8 mouse cellular contexts compared by ENCODE assay signal in genomic region chr7:113208388-113208753, GRCm38 (mm10). TPM values are rescaled to one million over a fixed set of nuclear protein-coding genes. Genes with fewer than 3 reads are reported as not detected.
DNase-seq lines count a peak whose midpoint lies in the region; ATAC-seq and TF ChIP-seq lines count a peak whose summit lies in the region.

No protein-coding gene starts in this region.

- H3K4me3 ChIP-seq in kidney, embryonic 15.5 days (replicated peaks), result peak overlapping the region; percentile 91
- H3K4me3 ChIP-seq in cortical plate, adult 2 months (ENCODE audit: insufficient read depth, low read length), result peak overlapping the region; percentile 94
- peak overlapping the region; percentile 85 for H3K4me3 ChIP-seq in hindbrain, embryonic 13.5 days
- peak overlapping the region; percentile 80 for H3K4me3 ChIP-seq in midbrain, embryonic 14.5 days (replicated peaks; ENCODE audit: low read depth, low read length)

- no peak for ATAC-seq in kidney, embryonic 15.5 days (replicated peaks; ENCODE audit: low FRiP score)
- no peak for ATAC-seq in hindbrain, embryonic 13.5 days (ENCODE audit: low FRiP score)
- ATAC-seq in midbrain, embryonic 14.5 days (ENCODE audit: low FRiP score, low TSS enrichment), result no peak

- DNase-seq in kidney, postnatal 25 days, result no peak
- no peak for DNase-seq in midbrain, embryonic 14.5 days
- DNase-seq in right cerebral cortex, postnatal 4 days, result no peak
- DNase-seq in layer of hippocampus, adult 9-10 months (ENCODE audit: low spot score), result no peak
- no peak for DNase-seq in lung, postnatal 14 days

- no peaks in the 10 kb centered on the region for H3K36me3 ChIP-seq in kidney, embryonic 15.5 days
- H3K36me3 ChIP-seq in hindbrain, embryonic 13.5 days, result no peaks in the 10 kb centered on the region
- no peaks in the 10 kb centered on the region for H3K36me3 ChIP-seq in midbrain, embryonic 14.5 days (ENCODE audit: control insufficient read depth, insufficient read depth, low read length)

- H3K4me1 ChIP-seq in kidney, embryonic 15.5 days, result peaks cover 27% of the 10 kb centered on the region
- peaks cover 8% of the 10 kb centered on the region; the same call in 1 of the 2 replicates for H3K4me1 ChIP-seq in cortical plate, adult 2 months (ENCODE audit: control insufficient read depth, insufficient read depth, low read length)
- H3K4me1 ChIP-seq in hindbrain, embryonic 13.5 days (replicated peaks), result peaks cover 28% of the 10 kb centered on the region
- H3K4me1 ChIP-seq in midbrain, embryonic 14.5 days (ENCODE audit: control insufficient read depth, insufficient read depth, low read length), result peaks cover 7% of the 10 kb centered on the region; the same call in 1 of the 2 replicates

- peaks cover 60% of the 10 kb centered on the region for H3K27me3 ChIP-seq in kidney, embryonic 15.5 days
- peaks cover 65% of the 10 kb centered on the region for H3K27me3 ChIP-seq in hindbrain, embryonic 13.5 days
- peaks cover 45% of the 10 kb centered on the region for H3K27me3 ChIP-seq in midbrain, embryonic 14.5 days (ENCODE audit: control insufficient read depth, insufficient read depth, low read length)

- no peak for TF ChIP-seq CTCF in cortical plate, adult 2 months (IDR thresholded peaks at IDR 0.05; ENCODE audit: extremely low read depth, insufficient read depth, low read length)

- peak overlapping the region; percentile 87 for H3K4me2 ChIP-seq in kidney, embryonic 15.5 days
- H3K4me2 ChIP-seq in hindbrain, embryonic 13.5 days, result peak overlapping the region; percentile 79
- peak overlapping the region; percentile 77 for H3K4me2 ChIP-seq in midbrain, embryonic 14.5 days (ENCODE audit: low read length)

- no peak for TF ChIP-seq POLR2A in cortical plate, adult 2 months (IDR thresholded peaks at IDR 0.05; ENCODE audit: extremely low read depth, insufficient read depth, low read length)

- no peaks in the 10 kb centered on the region for H3K9me3 ChIP-seq in kidney, embryonic 15.5 days (replicated peaks)
- no peaks in the 10 kb centered on the region for H3K9me3 ChIP-seq in hindbrain, embryonic 13.5 days
- H3K9me3 ChIP-seq in midbrain, embryonic 14.5 days (ENCODE audit: control insufficient read depth, low read length), result no peaks in the 10 kb centered on the region

- 2% methylated on average over 19 of the region's 19 CpGs for WGBS in kidney, embryonic 15.5 days
- 2% methylated on average over 19 of the region's 19 CpGs for WGBS in hindbrain, embryonic 13.5 days
- 1% methylated on average over 19 of the region's 19 CpGs for WGBS in midbrain, embryonic 14.5 days

- H3K27ac ChIP-seq in kidney, embryonic 15.5 days, result no peak overlapping the region
- H3K27ac ChIP-seq in cortical plate, adult 2 months (ENCODE audit: insufficient read depth, low read length), result peak overlapping the region; percentile 49
- H3K27ac ChIP-seq in hindbrain, embryonic 13.5 days, result no peak overlapping the region
- H3K27ac ChIP-seq in midbrain, embryonic 14.5 days (replicated peaks; ENCODE audit: low read depth, low read length), result no peak overlapping the region

- H3K9ac ChIP-seq in kidney, embryonic 15.5 days, result peak overlapping the region; percentile 66
- H3K9ac ChIP-seq in hindbrain, embryonic 13.5 days, result peak overlapping the region; percentile 83
- H3K9ac ChIP-seq in midbrain, embryonic 14.5 days (replicated peaks; ENCODE audit: low read length), result peak overlapping the region; percentile 70; the same call in 1 of the 2 replicates

RNA-seq across cellular contexts. Expression of gene Arntl, which starts 1.1 kb away (rescaled TPM):
- polyA plus RNA-seq in kidney, embryonic 15.5 days (2015; fragmentation: Nextera tagmentation; extraction: Ambion mirVana), result 9.3 and 10.1 TPM in 2 replicates
- 30.4 and 34.6 TPM in 2 replicates for polyA plus RNA-seq in cortical plate, adult 2 months (2012; rRNA removed)
- polyA plus RNA-seq in hindbrain, embryonic 13.5 days (2015; fragmentation: Nextera tagmentation; extraction: Ambion mirVana), result 11.5 and 13.2 TPM in 2 replicates
- polyA plus RNA-seq in midbrain, embryonic 14.5 days (2014; fragmentation: Nextera tagmentation; extraction: Ambion mirVana), result 16.1 TPM in 2 replicates
